Mouse (Mus musculus) heart, postnatal 10 days (tissue): ENCODE results near the gene Slc20a1. TPM values are rescaled to one million over a fixed set of nuclear protein-coding genes. Genes with fewer than 3 reads are reported as not detected.

Experiments used
- DNase-seq, 2 experiments: peaks; one replicate each; pipeline ENCODE4 v3.0.0; 2021
- intact Hi-C: fragments of 180-260 bp; cut with DNase I; formaldehyde crosslinking; loops from one replicate; pipeline ENCODE4 v1.15.1; 2025
- total RNA-seq, 2 experiments: library from RNA; stranded (reverse); gene quantifications; 2 replicates each; pipeline ENCODE4 v1.2.3; 2021

The Slc20a1 gene
- total RNA-seq = 10 to 100 TPM; 15.3 to 18.8 TPM

- intact Hi-C loops = loop anchor here (2.0 kb wide), 2 partner anchors 58 to 70 kb away; partner anchors contain the start of gene Chchd5
- peak; percentile 99 to 100 for DNase-seq
Measured at GRCm38 (mm10) chr2:129198436-129199327, at the start of gene Slc20a1. TSS of gene Slc20a1 (plus strand) at chr2:129198764.

DNA sequence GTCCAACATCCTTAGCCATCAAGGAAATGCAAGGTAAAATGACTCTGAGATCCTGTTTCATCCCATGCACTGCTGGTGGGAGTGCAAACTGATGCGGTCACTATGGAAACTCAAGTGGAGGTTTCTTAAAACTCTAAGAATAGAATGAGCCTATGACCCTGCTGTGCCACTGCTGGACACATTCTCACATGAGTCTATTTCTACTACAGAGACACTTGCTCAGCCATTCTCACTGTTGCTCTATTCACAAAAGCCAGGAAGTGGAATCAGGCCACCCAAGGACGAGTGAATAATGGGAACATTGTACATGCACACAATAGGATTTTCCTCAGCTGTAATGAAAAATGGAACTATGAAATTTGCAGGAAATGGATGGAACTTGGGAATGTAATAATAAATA lies 49.7 kb upstream of the Slc20a1 start:
- no peak for DNase-seq
- intact Hi-C loops = no loop called here

DNA sequence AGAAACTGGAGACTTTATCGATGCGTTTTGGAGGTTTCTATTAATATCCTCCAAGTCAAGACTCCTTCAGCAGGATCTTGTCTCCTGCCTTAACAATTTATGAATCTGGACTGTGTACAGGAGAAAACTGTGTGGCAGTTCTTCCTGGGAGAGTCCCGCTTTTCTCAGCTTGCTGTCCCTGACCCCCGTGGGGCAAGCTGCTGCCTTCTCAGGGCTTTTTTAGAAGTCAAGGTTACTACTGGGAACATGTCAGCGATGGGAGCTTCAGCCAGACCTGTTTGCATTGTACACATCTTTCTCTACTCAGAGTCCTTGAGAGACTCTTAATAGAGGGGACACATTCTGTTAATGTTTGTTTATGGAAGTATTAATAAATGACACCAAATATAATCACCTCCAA lies 48.2 kb upstream of the Slc20a1 start:
- no peak for DNase-seq
- intact Hi-C loops = no loop called here

GRCm38 (mm10) chr2:129151111-129151510 lies 47.5 kb upstream of the Slc20a1 start:
- no peak for DNase-seq
- intact Hi-C loops = no loop called here

DNA sequence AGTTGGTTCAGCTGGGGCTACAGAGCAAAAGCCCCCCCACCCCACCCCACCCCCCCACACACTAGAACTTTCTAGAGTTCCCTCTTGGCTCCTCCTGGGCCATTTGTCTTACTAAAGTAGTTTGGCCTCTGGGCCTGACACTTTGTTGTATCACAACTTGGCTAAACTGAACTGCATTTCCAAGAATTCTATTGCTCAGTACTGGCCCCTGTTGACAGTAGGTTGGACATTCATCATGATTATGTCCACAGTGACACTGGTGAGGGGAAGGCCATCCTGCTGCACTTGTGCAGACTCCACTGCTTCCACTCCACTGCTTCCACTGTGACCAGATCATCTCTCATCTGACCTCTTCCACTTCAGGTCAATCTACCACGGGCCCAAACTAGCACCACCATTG lies 45.8 kb upstream of the Slc20a1 start:
- intact Hi-C loops = no loop called here

GRCm38 (mm10) chr2:129164815-129165214 lies 33.7 kb upstream of the Slc20a1 start:
- intact Hi-C loops = no loop called here
- DNase-seq = no peak

More for the DNA sequence above, 45.8 kb upstream of the Slc20a1 start:
- DNase-seq = no peak

DNA sequence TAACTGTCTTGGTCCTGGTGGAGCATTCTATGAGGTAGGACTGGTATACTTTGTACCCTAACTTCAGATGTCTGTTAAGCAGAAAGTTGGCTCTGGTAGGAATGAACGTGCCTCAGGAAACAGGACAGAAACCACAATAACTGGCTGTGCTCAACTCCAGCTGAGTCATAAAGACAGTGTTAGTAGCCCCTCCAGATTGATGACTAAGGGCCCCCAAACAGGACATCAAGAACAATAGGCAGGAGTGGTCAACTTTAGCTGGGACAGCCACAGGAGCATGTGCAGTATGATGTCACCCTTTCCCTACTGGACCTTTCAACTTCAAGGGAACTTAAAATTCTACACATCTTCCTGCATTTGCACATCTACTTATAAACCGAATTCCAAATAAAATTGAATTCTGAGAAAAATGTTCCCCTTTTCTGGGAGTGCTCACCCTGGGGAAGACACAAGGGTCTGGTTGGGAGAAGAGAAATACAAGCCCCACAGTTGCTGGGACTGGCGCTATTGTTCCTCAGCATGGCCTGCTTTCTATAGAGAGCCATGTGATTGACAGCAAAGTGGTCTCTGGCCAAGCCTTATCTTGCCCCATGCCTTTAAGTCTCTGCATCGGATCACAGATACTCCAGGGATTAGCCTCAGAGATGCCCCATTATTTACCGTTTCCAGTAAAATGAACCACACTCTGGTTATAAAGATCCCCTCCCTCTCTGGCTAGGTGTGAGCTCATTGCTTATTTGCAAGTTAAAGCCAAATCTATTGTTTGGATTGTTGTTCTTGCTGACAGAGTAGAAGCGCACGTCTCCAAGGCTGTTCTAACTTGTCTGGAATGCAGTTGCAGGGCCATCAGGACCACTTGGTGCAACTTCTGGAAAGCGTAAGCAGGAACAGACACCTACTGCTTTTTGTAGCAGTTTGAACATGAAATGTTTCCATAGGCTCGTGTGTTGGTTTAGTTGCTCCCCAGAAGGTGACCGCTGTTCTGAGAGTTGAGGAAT lies 31.8 kb upstream of the Slc20a1 start:
- intact Hi-C loops = loop anchor here (2.0 kb wide), 1 partner anchor 38 kb away; the partner anchor contains the start of gene Chchd5
- DNase-seq = peak in 1 of 2 experiments; percentile 31

- intact Hi-C loops = loop anchor here (10.0 kb wide), 1 partner anchor 261 kb away; no protein-coding TSS in a partner anchor
- DNase-seq = no peak
Measured at GRCm38 (mm10) chr2:129173386-129173785, 25.2 kb upstream of the Slc20a1 start.

GRCm38 (mm10) chr2:129174474-129174873 lies 24.1 kb upstream of the Slc20a1 start:
- intact Hi-C loops = loop anchor here (1.0 to 10.0 kb wide), 3 partner anchors 26 to 260 kb away; no protein-coding TSS in a partner anchor
- DNase-seq = peak; percentile 68 to 75

DNA sequence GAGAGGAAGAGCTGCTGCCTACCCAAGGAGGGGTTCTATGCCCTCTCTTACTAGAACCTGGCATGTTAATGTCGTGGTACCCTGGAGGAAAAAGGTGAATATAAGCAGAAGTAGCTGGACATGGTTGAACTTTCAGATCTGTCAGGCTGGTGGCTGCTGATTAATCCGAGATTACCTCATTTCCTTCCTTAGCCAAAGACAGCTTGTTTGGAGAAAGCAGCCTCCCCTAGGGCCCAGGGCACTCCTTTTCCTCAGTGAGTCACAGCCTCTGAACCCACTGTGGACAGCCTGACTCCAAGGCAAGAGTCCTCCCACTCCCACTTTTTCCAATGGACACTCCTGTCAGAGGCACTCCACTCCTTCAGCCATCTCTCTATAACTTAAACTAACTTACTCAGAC lies 22.9 kb upstream of the Slc20a1 start:
- intact Hi-C loops = loop anchor here (10.0 kb wide), 1 partner anchor 259 kb away; no protein-coding TSS in a partner anchor
- DNase-seq = peak in 1 of 2 experiments; percentile 31

- intact Hi-C loops = loop anchor here (10.0 kb wide), 1 partner anchor 258 kb away; no protein-coding TSS in a partner anchor
- DNase-seq = no peak
Measured at GRCm38 (mm10) chr2:129176676-129177420, 21.7 kb upstream of the Slc20a1 start.

GRCm38 (mm10) chr2:129177661-129178060 lies 20.9 kb upstream of the Slc20a1 start:
- DNase-seq = no peak
- intact Hi-C loops = loop anchor here (10.0 kb wide), 1 partner anchor 257 kb away; no protein-coding TSS in a partner anchor

- intact Hi-C loops = loop anchor here (10.0 kb wide), 1 partner anchor 256 kb away; no protein-coding TSS in a partner anchor
- no peak for DNase-seq
Measured at GRCm38 (mm10) chr2:129178182-129178908, 20.2 kb upstream of the Slc20a1 start.

DNA sequence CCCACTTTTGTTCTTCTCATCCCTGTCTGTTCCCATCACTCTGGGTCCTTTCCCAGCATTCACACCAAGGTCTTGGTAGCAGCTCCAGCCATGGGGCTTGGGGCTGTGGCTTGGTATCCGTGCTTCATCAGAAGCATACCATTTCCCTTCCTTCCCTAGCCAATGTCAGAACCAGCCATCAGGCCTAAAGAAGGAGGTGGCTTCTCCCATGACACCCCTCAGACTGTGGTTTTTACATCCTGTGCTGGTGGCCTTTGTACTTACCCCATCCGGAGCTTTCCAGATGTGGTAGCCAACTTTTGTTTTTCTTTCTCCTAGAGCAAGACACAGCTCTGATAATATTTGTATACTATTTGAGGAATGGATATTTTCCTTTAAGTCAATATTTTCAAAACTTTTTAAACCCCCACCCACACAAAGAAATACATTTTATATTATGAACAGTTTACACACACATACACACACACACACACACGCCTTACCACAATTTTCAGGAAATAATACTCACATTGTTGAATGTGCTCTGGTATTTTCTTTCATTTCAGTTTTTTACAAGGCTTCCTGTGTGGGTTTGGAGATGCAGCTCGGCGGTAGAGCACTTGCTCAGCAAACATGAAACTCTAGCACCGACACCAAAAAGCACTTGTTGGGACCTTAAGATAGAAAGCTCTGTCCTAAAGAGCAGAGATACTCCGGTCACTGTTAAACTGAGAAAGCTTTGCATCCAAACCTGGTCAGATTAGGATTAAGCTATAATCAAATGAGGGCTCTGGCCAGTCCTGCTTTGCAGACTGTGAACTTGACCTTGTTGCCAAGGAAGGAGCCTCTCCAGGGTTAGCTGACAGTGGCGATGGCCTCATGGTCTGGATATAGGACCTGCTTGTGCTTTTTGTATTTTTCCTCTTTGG lies 18.4 kb upstream of the Slc20a1 start:
- intact Hi-C loops = loop anchor here (10.0 kb wide), 1 partner anchor 255 kb away; no protein-coding TSS in a partner anchor
- DNase-seq = no peak

DNA sequence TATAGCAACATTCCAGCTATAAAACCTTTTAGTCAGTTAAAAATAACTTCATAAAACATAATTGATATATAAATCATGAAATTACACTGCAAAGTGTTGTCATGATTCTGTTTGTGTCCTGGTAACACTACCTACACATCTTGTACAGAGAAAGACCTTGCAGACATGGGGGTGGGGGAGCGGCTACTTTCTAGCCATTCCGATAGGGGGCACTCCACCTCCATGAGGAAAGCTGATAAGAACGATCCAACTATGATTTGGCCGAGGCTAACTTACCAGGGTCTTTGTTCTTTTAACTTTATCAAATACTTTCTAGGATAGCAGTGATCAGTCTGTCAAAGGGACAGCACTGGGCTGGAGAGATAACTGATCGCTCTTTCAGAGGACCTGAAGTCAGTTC lies 17.1 kb upstream of the Slc20a1 start:
- DNase-seq = no peak
- intact Hi-C loops = no loop called here

GRCm38 (mm10) chr2:129182412-129182811 lies 16.2 kb upstream of the Slc20a1 start:
- DNase-seq = no peak
- intact Hi-C loops = no loop called here

GRCm38 (mm10) chr2:129183561-129184031 lies 15.0 kb upstream of the Slc20a1 start:
- peak in 1 of 2 experiments; percentile 30 for DNase-seq

DNA sequence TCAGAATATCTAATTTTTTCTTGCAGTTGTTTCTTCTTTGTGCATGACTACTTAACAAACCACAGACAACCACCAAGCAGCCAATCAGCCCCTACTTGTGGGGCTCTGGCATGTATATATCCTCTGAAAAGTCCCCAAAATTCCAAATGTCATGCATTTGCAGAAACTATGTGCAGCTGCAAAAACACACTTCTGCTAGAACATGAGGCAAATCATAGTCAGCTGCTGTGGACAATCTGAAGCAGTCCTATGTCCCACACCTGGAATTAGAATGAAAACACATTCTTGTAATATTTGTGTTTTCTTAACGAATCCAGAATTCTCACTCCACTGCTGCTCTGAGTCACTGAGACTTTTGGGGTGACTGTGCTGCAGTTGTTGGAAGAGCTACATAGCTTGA lies 13.7 kb upstream of the Slc20a1 start:
- no peak for DNase-seq
- intact Hi-C loops = no loop called here

More at GRCm38 (mm10) chr2:129183561-129184031, 15.0 kb upstream of the Slc20a1 start:
- intact Hi-C loops = no loop called here
